Mouse (Mus musculus) cerebellum, adult (tissue): ENCODE data around the gene Vpreb3.

ENCODE experiments used
- ATAC-seq: cut with Nextera tagmentation; 2 replicates; pipeline ENCODE4 v1.9.2; 2017; ENCODE audit warnings: mild to moderate bottlenecking, moderate library complexity, mixed read lengths; ENCODE audit not compliant: insufficient number of reproducible peaks, low FRiP score, low TSS enrichment

Gene Vpreb3

GRCm38 (mm10) chr10:75942736-75943477 is at the start of gene Vpreb3:
Gene Vpreb3, plus strand, starts transcription at chr10:75943057.
- no peak for ATAC-seq

- ATAC-seq = peak; percentile 99
Measured at GRCm38 (mm10) chr10:75893089-75893750, 49.6 kb upstream of the Vpreb3 start, which contains the start of gene Derl3. Gene Derl3, plus strand, starts transcription at chr10:75893413.

- ATAC-seq = no peak
Measured at GRCm38 (mm10) chr10:75894601-75895000, 48.3 kb upstream of the Vpreb3 start.

GRCm38 (mm10) chr10:75895730-75896129 is 47.1 kb upstream of the Vpreb3 start:
- ATAC-seq = no peak

DNA sequence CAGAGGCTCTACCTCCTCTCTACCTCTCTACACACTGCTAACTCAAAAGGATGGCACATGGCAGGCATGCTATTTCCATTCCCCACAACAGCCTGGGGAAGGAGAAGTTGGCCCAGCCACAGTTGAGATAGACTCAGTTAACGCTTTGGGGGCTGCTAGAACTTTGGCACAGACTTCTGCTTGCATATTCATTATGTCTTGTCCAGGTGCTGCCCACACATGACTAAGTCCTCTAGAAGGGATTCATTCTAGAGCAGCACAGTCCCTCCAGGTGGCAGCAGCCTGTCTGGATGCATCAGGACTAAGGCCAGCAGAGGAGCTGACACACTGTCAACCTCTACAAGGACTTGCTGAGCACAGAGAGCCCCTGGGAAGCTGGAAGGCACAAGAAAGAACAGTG is 46.6 kb upstream of the Vpreb3 start:
- ATAC-seq = no peak

GRCm38 (mm10) chr10:75897373-75897772 is 45.5 kb upstream of the Vpreb3 start:
- no peak for ATAC-seq

GRCm38 (mm10) chr10:75898039-75898564 is 44.8 kb upstream of the Vpreb3 start:
- no peak for ATAC-seq

DNA sequence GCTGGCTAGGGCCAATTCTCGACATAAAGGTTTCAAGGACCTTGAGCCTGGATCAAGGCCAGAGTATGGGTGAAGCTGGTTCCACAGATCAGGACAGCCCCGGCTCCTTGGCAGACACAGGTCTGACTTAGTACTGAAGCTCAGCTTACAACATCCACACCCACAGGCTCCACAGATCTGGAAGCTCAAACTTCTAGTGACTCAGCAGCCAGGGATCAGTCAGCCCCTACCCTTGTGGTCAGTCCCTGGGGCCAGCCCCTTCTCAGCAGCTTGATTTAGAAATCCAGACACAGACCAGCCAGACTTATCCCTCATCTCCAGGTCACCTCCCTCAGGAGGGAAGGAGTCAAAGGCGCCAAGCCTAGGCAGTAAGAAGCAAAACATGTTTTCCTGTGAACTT is 44.0 kb upstream of the Vpreb3 start:
- no peak for ATAC-seq

GRCm38 (mm10) chr10:75904391-75904790 is 38.5 kb upstream of the Vpreb3 start:
- no peak for ATAC-seq

- no peak for ATAC-seq
Measured at GRCm38 (mm10) chr10:75906882-75907281, 36.0 kb upstream of the Vpreb3 start.

DNA sequence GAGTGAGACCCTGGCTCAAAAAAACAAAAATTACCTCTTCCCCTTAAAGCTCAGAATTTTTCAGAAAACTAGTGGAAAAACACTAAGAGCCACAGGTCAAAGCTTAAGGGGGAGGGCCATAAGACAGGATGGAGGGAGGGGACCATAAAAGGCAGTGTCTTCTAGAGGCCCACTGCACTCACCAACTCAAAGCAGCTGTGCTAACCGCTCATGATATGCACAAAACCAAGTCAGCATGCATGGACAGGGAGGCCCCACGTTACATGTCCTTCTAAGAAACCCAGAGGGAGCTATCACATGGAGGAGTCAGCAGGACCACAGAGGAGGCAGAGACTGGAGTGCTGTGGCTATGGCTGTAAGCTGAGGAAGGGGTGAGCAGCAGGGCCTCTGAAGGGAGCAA is 32.2 kb upstream of the Vpreb3 start:
- no peak for ATAC-seq

GRCm38 (mm10) chr10:75913013-75913589 is 29.8 kb upstream of the Vpreb3 start:
- ATAC-seq = no peak

DNA sequence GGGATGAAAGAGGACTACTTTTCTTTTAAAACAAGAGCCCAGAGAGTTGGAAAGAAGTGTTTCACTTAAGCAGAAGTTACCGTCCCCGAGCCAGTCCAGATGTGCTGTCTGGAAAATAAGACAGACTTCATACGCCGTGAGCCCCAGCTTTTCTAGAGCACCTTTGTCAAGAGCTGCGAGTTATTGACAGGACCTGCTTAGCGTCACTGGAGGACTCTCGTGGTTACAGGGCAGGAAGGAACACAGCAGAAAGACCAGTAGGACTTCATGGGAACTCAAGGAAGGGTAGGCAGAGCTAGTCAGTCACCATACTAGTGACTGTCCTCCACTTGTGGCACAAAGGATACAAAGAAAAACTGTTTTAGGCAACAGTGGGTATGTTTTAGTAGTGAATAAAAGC is 27.3 kb upstream of the Vpreb3 start:
- no peak for ATAC-seq

DNA sequence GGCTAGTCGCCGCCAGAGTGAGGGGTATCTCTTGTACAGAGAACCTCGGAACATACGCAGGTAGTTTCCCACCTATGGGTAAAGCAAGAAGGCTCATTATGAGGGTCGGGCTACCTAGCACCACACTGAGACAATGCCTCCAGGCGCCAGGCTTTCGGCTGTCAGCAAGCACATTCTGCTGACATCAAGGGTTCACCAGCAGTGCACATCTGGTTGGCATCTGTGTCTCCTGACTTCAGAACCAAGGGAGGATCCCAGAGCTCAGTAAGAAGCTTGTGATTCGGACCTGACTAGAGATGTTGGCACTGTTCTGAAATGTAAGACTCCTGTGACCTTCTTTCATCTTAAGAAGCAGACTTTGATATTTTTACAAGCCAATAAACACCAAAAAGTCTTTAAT is 26.0 kb upstream of the Vpreb3 start:
- ATAC-seq = no peak

DNA sequence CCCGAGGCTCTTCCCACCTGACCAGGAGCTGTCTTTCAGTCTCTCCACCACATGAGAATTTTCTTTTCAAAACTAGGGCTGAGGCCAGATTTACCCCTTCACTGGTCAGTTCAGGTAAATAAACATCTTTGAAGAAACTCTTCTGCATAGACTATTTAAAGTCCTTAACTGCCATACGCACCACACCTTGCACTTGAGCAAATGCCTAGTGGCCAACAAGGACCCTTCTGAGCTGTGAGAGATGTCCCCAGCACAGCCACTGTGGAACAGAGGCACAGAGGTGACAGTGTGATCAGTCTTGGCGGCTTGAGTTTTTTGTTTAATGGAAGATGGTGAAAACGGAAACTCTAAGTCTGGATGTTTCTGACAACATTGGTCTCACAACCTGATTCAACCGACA is 23.8 kb upstream of the Vpreb3 start:
- ATAC-seq = no peak

DNA sequence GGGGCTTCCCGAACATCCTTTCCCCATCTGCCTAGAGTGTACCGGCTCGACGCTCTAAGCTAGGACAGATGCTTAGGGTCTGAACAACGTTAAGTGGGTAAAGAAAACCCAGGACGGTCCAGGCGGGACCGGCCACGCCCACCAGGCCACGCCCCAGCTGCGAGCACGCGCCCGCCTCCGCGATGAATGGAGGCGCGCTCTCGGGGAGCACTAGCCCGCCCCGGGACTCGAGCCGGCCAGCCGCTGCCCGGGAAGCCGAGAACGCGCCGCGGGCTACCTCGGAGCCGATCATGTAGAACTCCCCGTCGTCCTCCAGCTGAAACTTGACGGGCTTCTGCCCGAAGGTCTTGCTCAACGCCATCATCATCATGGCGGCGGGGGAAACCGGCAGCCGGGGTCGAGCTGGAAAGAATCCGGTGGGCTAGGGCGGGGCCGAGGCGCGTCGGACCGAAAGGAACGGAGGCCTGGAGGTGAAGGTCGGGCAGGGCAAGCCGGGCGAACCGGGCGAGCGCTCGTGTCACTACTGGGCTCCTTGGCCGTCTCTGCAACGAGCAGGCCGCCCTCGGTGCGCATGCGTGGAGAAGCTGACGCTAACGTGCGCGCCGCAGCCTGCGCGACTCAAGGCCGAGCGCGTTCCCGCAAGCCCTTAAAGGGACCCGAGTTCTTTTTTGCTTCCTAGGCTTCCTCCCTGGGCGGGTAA is 21.7 kb upstream of the Vpreb3 start, which contains the start of gene Smarcb1:
Smarcb1 (minus strand) TSS at position 592 of the 700 bp plus-strand sequence.
- ATAC-seq = peak; percentile 88

DNA sequence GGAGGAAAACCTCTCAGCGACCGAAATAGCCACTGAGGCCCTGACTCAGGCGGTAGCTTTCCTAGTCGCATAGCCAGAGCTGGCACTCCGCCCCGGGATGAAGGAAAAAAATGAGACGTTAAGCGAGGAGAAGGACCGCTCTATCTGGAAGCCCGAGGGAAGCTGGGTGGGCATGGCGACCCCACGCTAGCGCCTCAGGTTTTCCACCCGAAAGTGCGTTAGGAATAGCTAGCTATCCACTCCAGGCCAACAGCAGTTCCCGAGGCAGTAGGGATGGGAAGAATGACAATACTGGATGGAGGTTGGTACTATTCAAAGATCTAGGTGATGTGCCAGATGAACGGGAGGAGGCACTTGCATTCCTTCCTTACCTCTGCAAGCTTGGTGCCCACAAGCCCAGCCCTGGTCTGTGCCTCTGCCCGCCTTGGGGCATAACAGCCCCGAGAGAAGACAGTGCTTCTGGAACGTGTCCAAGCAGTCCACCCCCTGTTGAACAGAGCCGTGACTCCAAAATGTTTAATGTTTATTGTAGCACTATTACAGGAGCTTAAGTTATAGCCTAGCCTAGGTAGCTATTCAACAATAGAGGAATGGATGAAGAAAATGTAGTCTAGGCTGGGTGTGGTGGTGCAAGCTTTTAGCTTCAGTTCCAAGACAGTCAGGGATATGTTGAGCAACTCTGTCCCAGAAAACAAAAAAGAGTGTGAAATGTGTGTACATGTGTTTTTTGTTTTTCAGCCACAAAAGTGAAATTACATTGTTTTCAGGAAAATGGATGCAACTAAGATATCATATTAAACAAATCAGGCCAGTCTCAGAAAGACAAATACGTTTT is 20.9 kb upstream of the Vpreb3 start:
- ATAC-seq = peak; percentile 52

- no peak for ATAC-seq
Measured at GRCm38 (mm10) chr10:75924324-75924723, 18.5 kb upstream of the Vpreb3 start.

DNA sequence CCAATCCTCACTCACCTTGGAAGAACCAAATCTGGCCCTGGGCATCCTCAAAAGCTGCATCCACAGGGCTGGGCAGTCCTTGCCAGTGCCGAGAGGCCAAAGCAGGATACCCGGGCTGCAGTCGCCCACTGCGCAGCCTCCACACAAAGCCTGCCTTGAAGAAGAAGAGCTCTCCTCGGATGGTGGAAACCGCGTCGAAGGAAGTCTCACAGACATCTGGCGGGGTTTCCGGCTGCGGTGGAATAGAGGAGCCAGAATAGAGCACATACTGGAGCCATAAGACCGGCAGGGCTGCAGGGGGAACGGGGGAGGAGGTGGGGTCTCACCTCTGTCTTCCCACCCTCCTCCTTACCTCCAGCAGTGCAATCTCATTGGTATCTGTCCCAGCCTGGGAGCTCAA is 16.5 kb upstream of the Vpreb3 start:
- ATAC-seq = no peak

GRCm38 (mm10) chr10:75930304-75930703 is 12.6 kb upstream of the Vpreb3 start:
- no peak for ATAC-seq
